ENCODE assay signal across 8 mouse cellular contexts in the genomic region with DNA sequence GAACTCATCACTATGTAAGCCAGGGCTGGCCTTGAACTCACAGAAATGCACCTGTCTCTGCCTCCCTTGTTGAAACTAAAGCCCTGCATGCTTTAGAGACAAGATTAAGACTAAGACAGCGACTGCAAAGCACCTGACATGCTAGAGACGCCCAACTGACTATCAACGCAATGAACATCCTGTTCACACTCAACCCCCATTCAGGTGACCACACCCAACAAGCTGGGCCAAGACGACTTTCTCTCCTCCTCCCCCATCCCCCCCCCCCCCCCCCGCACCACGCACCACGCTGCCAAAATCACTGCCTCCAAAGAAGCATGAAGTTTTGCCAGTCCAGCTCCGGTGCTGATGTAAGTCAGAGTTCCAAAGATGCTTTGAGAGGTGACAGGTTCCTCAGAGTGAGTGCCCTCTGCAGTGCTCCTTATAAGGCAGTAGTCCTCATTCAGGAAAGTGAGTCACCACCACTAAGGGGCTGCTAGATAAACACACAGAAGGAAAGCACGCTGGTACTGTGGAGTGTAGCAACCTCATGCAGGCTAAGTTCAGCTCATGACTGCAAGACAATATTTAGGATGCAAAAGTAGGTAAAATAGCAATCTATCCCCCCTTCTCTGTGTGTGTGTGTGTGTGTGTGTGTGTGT. TPM values are rescaled to one million over a fixed set of nuclear protein-coding genes. Genes with fewer than 3 reads are reported as not detected.
DNase-seq lines count a peak whose midpoint lies in the region; ATAC-seq and TF ChIP-seq lines count a peak whose summit lies in the region.

No protein-coding gene starts in this region.

- H3K27ac ChIP-seq in spleen, adult 2 months (ENCODE audit: insufficient read depth, low read length): peak overlapping the region; percentile 94
- peak overlapping the region; percentile 58; the same call in 1 of the 2 replicates for H3K27ac ChIP-seq in embryonic facial prominence, embryonic 12.5 days
- H3K27ac ChIP-seq in limb, embryonic 15.5 days: peak overlapping the region; percentile 33; the same call in 1 of the 2 replicates

- WGBS in spleen, adult 2 months: 6% methylated on average over 9 of the region's 9 CpGs
- WGBS in embryonic facial prominence, embryonic 12.5 days: 51% methylated on average over 8 of the region's 9 CpGs
- WGBS in limb, embryonic 15.5 days: 36% methylated on average over 6 of the region's 9 CpGs

- DNase-seq in spleen, adult 2 months (ENCODE audit: low read depth in 1 of 2, low spot score in 2 of 2): peak; percentile 61 to 76
- no peak for DNase-seq in spleen, postnatal 4 days (ENCODE audit: low spot score in 2 of 2)
- peak; percentile 85 for DNase-seq in splenic B cell, adult 2 months (ENCODE audit: low read depth, low spot score)
- no peak for DNase-seq in right cerebral cortex, postnatal 14 days
- DNase-seq in cerebellum, postnatal 10 days: no peak
- DNase-seq in gastrocnemius, postnatal 36 days: no peak

- intact Hi-C loops in gastrocnemius, postnatal 36 days (cut with DNase I): loop anchor here (10.0 kb wide), 1 partner anchor 485 kb away; no protein-coding TSS in a partner anchor

- no peak overlapping the region for H3K9ac ChIP-seq in embryonic facial prominence, embryonic 12.5 days
- H3K9ac ChIP-seq in limb, embryonic 15.5 days: no peak overlapping the region

- H3K27me3 ChIP-seq in spleen, adult 2 months (ENCODE audit: control insufficient read depth, insufficient read depth, low read length): no peaks in the 10 kb centered on the region
- H3K27me3 ChIP-seq in embryonic facial prominence, embryonic 12.5 days: no peaks in the 10 kb centered on the region
- no peaks in the 10 kb centered on the region for H3K27me3 ChIP-seq in limb, embryonic 15.5 days
- H3K27me3 ChIP-seq in splenic B cell, adult 2 months (ENCODE audit: control insufficient read depth, insufficient read depth, low read length, poor library complexity, severe bottlenecking): no peaks in the 10 kb centered on the region

- TF ChIP-seq CTCF in spleen, adult 2 months (IDR thresholded peaks at IDR 0.05; ENCODE audit: extremely low read depth, insufficient read depth, insufficient read length, insufficient replicate concordance): no peak

- peak; percentile 67; the same call in 1 of the 2 replicates for TF ChIP-seq POLR2A in spleen, adult 2 months (IDR thresholded peaks at IDR 0.05; ENCODE audit: low read depth, low read length)

- peaks cover 32% of the 10 kb centered on the region for H3K4me1 ChIP-seq in spleen, adult 2 months (ENCODE audit: control insufficient read depth, insufficient read depth, insufficient read length)
- H3K4me1 ChIP-seq in embryonic facial prominence, embryonic 12.5 days: peaks cover 16% of the 10 kb centered on the region
- H3K4me1 ChIP-seq in limb, embryonic 15.5 days: peaks cover 13% of the 10 kb centered on the region

- peak overlapping the region; percentile 33; the same call in 1 of the 2 replicates for H3K4me3 ChIP-seq in spleen, adult 2 months (ENCODE audit: extremely low read depth, insufficient read depth, insufficient read length)
- H3K4me3 ChIP-seq in embryonic facial prominence, embryonic 12.5 days: no peak overlapping the region
- H3K4me3 ChIP-seq in limb, embryonic 15.5 days: no peak overlapping the region

- no peak overlapping the region for H3K4me2 ChIP-seq in embryonic facial prominence, embryonic 12.5 days (replicated peaks)
- no peak overlapping the region for H3K4me2 ChIP-seq in limb, embryonic 15.5 days

- no peaks in the 10 kb centered on the region for H3K9me3 ChIP-seq in embryonic facial prominence, embryonic 12.5 days
- H3K9me3 ChIP-seq in limb, embryonic 15.5 days: no peaks in the 10 kb centered on the region

- peak; percentile 43; the same call in 1 of the 2 replicates for ATAC-seq in embryonic facial prominence, embryonic 12.5 days (ENCODE audit: insufficient number of reproducible peaks, insufficient read depth, low FRiP score, low TSS enrichment)
- no peak for ATAC-seq in limb, embryonic 15.5 days (ENCODE audit: insufficient number of reproducible peaks, low FRiP score, low TSS enrichment, low read depth)

- no peaks in the 10 kb centered on the region for H3K36me3 ChIP-seq in spleen, adult 2 months (ENCODE audit: control insufficient read depth, insufficient read depth, low read length)
- H3K36me3 ChIP-seq in embryonic facial prominence, embryonic 12.5 days: no peaks in the 10 kb centered on the region
- H3K36me3 ChIP-seq in limb, embryonic 15.5 days: no peaks in the 10 kb centered on the region
- H3K36me3 ChIP-seq in splenic B cell, adult 2 months (ENCODE audit: control insufficient read depth, insufficient read depth, low read length, poor library complexity, severe bottlenecking): no peaks in the 10 kb centered on the region

RNA-seq across cellular contexts. Expression of a gene that starts 59.2 kb away (rescaled TPM):
- 47.7 and 82.0 TPM in 2 replicates for polyA plus RNA-seq in spleen, adult 2 months (2012; rRNA removed)
- 17.3 and 19.9 TPM in 2 replicates for polyA plus RNA-seq in embryonic facial prominence, embryonic 12.5 days (2016; fragmentation: Nextera tagmentation; extraction: Ambion mirVana)
- polyA plus RNA-seq in limb, embryonic 15.5 days (2015; fragmentation: Nextera tagmentation; extraction: Ambion mirVana): 5.5 and 7.1 TPM in 2 replicates
- total RNA-seq in gastrocnemius, postnatal 36 days (2021): 1 to 10 TPM; 7.1 to 9.7 TPM

Comparison
In these comparisons a context has a peak if more than half of its experiments do, and no peak if none do; other contexts are left out.
1. DNase-seq: peak in spleen, adult 2 months (2 of 2) and splenic B cell, adult 2 months (single experiment); none in spleen, postnatal 4 days (0 of 2), right cerebral cortex, postnatal 14 days (single experiment), cerebellum, postnatal 10 days (0 of 2) and gastrocnemius, postnatal 36 days (0 of 2).
2. H3K27ac ChIP-seq: peak in every context shown above with its lines; median percentile 94 in spleen, adult 2 months; 58 in embryonic facial prominence, embryonic 12.5 days; 33 in limb, embryonic 15.5 days.